Mouse (Mus musculus): ENCODE data around the gene Zfp874a.
"Not testable (repeated sequence)": the region's sequence is repeated elsewhere in the genome, so short reads cannot be mapped to it uniquely, and the experiment has no call there.

Zfp874a gene

GRCm38 (mm10) chr13:67451172-67452020, at the start of gene Zfp874a:
TSS of gene Zfp874a (minus strand) at chr13:67451624.
- peak; percentile 80 to 84 for DNase-seq (ENCODE audit: low spot score in 2 of 2)

DNA sequence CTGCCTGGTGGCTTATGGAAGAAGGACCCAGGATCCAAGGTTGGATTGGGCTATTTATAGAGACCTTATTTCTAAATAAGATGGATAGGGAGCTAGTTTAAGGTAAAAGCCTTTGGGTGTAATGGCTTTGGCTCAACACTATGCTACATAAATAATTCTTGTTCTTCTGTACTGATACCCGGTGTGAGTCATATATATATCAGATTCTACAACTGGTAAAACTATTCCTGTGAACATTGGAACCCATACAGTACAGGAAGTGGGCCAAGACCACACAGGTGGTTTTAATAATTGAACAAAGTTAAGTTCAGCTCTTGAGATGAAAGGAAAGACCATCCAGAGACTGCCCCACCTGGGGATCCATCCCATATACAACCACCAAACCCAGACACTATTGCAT, 49.5 kb upstream of the Zfp874a start:
- no peak for DNase-seq (ENCODE audit: low spot score in 2 of 2)

- peak; percentile 65 to 77 for DNase-seq (ENCODE audit: low spot score in 2 of 2)
Measured at GRCm38 (mm10) chr13:67500084-67500719, 48.8 kb upstream of the Zfp874a start, which contains the start of gene Zfp58. TSS of gene Zfp58 (minus strand) at chr13:67500555.

- DNase-seq (ENCODE audit: low spot score in 2 of 2): no peak
Measured at GRCm38 (mm10) chr13:67495631-67496030, 44.2 kb upstream of the Zfp874a start.

DNA sequence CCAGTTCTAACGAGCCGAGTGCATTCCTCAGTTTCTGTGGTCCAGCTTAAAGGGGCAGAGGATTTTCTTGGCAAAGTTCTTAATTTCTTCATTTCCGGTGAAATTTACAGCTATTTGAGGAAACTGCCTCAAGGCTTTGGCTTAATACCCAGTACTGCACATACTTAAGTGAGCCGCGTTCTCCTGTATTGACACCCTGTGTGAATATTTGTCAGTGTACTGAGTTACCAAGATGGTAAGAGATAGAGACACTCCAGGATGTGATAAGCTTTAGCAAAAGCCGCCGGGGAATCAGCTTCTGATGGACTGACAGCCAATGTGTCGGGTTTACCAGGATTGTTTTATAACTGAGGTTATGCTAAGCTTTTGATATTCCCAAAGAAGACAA, 33.0 kb upstream of the Zfp874a start:
- no peak for DNase-seq (ENCODE audit: low spot score in 2 of 2)

DNA sequence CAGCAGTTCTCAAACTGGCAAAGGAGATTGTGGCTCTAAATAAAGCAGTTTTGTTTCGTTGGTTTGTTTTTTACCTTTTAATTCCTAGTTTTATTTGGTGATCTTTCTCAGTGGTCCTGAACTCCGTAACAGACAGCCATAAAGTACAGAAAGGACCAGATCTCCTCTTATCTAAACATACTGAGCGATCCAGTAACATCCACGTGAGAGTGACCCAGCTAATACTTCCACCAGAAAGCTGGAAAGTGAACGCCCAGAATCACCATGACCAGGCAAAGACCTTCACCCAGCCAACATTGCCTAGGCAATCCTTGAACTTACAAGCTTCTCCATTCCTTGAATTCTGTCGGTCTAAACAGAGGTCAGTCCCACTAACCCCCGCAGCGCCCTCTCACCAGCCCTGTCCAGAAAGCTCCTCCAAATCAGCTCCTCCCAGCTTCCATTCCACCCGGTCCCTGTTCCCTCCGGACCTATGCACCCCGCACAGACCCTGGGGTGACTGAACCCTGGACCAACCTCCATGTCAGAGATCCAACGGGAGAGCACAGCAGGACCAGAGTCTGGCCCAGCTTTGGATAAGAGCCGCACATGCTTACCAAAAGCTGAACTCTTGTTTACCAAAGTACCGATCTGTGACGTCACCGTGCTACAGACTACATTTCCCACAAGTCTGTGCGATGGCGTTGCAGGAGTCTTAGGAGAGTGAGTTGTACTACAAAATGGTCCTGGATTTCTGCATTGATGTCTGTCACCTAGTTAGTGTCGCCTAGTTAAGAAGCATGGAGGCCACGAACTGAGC, 32.4 kb upstream of the Zfp874a start, which contains the start of gene Zfp874b:
Zfp874b (minus strand) TSS at position 634 of the 799 bp plus-strand sequence.
- peak; percentile 72 to 75 for DNase-seq (ENCODE audit: low spot score in 2 of 2)

- DNase-seq (ENCODE audit: low spot score in 2 of 2): no peak
Measured at GRCm38 (mm10) chr13:67481528-67481927, 30.1 kb upstream of the Zfp874a start.

DNA sequence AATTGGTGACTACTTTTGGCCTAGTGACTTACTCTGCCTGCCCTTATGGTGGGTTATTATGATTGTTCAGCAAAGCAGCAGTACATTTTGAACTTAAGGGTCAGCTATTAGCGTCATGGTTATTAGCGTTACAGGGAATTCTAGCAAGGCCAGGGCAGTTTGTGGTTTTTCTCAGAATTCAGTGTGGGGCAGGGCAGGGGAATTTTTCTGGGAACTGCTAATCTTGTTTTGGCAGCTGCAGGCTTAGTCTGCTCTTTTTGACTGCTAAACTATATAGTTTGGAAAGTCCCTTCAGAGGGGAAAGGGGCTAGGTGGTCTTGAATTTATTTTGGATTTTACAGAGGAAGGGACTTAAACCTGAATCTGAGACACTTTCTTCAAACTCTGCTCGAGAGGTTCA, 17.9 kb upstream of the Zfp874a start:
- DNase-seq (ENCODE audit: low spot score in 2 of 2): no peak

DNA sequence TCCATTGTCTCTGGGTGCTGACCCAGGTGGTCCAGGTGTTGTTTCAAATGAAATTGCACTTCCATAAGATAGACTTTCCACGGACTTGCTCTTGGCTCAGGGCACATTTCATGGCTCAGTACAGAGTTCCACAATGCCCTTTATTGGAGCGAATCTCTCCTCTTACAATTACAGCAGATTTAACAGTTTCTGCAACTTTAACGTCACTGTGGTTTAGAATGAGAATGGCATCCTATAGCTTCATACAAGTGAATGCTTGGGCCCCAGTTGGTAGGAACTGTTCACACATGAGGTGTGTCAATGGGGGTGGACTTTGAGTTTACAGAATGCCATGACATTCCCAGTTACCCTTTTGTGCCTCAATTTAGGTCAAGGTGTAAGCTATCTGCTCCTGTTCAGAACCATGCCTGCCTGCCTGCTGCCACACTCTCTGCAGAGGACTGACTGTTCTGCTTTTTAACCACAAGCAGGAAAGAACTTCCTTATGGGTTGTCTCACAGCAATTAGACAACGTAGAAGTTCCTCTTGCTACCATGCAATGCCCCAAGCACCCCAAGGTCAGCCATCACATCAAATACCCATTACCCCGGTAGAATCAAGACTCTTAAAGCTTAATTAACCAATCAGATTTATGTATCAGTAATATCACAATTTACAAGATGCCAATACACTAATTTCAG, 12.2 kb upstream of the Zfp874a start:
- not testable (repeated sequence) for DNase-seq (ENCODE audit: low spot score in 2 of 2)

GRCm38 (mm10) chr13:67452021-67452309, 541 bp upstream of the Zfp874a start:
- no peak for DNase-seq (ENCODE audit: low spot score in 2 of 2)

- DNase-seq (ENCODE audit: low spot score in 2 of 2): not testable (repeated sequence)
Measured at GRCm38 (mm10) chr13:67437095-67437494, 14.3 kb downstream of the Zfp874a start.

DNA sequence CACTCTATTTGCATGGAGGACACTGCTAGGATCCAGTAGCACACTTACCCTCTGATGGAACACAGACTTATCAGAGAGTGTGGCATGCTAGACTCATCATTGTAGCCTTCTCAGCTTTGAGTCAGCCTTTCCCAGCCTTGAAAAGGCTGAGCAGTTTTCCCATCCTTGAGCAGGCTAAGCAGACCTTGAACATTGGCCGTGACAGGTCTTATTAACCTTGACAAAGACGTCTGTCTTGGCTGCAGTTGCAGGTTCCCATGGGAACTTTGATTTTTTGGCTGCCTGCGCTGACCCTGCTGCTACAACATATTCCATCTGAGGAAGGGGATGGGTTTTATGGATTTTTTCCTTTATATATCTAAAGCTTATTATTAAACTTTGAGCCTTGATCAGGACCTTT, 23.3 kb downstream of the Zfp874a start:
- no peak for DNase-seq (ENCODE audit: low spot score in 2 of 2)

DNA sequence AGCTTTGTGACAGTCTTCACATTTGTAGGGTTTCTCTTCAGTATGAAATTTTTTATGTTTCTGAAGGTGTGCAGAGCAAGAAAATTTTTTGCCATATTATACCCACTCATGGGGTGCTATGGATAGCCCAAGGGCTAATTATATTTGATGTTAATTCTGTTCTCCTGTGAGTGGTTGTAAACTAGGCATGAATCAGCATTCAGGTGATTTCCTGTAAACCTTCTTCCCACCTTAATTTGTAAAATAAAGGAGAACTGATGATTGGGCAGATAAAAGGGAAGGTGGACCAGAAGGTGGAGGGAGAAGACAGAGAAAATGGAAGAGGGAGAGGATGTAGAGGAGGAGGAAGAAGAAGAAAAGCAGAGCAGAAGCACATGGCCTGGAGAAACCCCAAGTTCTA, 25.7 kb downstream of the Zfp874a start:
- DNase-seq (ENCODE audit: low spot score in 2 of 2): not testable (repeated sequence)

DNA sequence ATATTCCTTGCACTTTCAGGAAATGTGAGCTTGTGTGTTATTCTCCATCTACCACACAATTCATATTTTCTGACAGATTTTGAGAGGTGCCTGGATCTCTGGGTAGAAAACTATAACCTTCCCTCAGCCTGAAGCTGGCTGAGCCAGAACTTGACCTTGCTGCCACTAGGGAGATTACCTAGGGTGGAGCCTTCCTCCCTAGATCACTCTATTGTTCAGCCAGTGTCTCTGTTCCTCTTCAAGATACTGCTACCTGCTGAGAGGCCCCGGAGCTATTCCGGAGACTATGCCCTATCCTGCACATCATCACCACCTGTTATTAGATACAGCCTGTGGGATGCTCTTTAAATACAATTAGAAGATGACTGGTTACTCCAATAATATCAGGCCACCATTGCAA, 28.9 kb downstream of the Zfp874a start:
- DNase-seq (ENCODE audit: low spot score in 2 of 2): not testable (repeated sequence)

GRCm38 (mm10) chr13:67421207-67421857, 30.1 kb downstream of the Zfp874a start, which contains the start of gene Zfp459:
TSS of gene Zfp459 (minus strand) at chr13:67421418.
- DNase-seq (ENCODE audit: low spot score in 2 of 2): peak in 1 of 2 experiments; percentile 11

DNA sequence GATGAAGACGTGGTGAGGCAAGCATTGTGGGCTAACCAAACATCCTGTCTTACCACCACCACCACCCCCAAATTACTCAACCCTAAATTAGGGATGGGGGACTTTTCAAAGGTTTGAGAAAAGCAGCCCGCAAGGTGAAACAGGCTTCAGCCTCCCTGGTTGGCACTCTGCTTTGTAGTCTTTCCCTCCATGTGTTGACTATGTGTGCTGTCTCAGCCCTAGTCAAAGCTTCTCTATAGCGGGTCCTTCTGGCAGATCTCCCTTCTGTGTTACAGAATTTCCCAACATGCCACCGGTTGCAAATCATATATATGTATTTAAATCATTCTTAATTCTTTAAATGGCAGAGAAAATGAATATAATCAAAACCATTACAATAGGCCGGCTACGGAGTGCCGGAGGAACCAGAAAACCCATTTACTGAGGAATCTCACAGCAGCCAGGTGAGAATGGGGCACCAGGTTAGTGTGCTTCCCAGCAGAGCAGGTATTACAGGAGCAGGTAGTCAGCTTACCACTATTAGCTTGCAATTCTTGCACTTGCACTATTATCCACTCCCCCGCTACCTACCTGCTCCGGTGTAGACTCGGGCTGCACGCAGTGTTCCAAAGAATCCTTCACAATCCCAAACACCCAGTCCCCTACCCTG, 30.7 kb downstream of the Zfp874a start:
- no peak for DNase-seq (ENCODE audit: low spot score in 2 of 2)

DNA sequence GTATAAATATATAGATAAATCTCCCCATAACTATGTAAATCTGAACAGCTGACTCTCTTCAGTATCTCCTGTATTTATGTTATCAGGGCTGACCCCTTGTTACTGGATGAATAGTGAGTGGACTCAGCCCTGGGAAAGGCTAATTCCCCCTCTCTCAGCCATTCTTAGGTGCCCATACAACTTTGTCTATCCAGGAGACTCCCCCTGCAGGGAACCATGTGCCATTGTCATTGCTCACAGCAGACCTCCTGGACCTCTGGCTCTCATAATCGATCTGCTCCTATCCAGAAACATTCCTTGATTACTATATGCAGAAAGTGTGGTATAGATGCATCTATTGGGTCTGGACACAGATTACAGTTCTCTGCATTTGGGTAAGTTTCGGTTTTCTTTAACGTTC, 34.6 kb downstream of the Zfp874a start:
- no peak for DNase-seq (ENCODE audit: low spot score in 2 of 2)

- DNase-seq (ENCODE audit: low spot score in 2 of 2): no peak
Measured at GRCm38 (mm10) chr13:67415759-67416158, 35.7 kb downstream of the Zfp874a start.

- not testable (repeated sequence) for DNase-seq (ENCODE audit: low spot score in 2 of 2)
Measured at GRCm38 (mm10) chr13:67413634-67414033, 37.8 kb downstream of the Zfp874a start.

- DNase-seq (ENCODE audit: low spot score in 2 of 2): peak; percentile 42 to 59
Measured at GRCm38 (mm10) chr13:67399183-67399903, 52.1 kb downstream of the Zfp874a start, which contains the start of gene Zfp429. TSS of gene Zfp429 (minus strand) at chr13:67399819.
